Mouse (Mus musculus) mouse trophoblast stem cell (cell line): Measurements from ENCODE around the gene Zmym4.

Experiments used
- in situ Hi-C, 2 experiments: fragments of 300-500 bp; cut with MseI, MboI; formaldehyde crosslinking; loops; 2 replicates in 1 of 2; 3 replicates in 1 of 2; pipeline ENCODE4 v1.15.1; 2025

Zmym4 gene

GRCm38 (mm10) chr4:126822891-126823882 is 144.7 kb downstream of the Zmym4 start:
- in situ Hi-C loops = no loop called here

- in situ Hi-C loops = no loop called here
These were observed 153.1 kb downstream of the Zmym4 start for GRCm38 (mm10) chr4:126814854-126815253.

GRCm38 (mm10) chr4:126813212-126813611 is 154.7 kb downstream of the Zmym4 start:
- in situ Hi-C loops = no loop called here
